Mouse (Mus musculus) lung, adult 2 months (tissue): ENCODE results near the gene Spocd1.

ENCODE experiments used
- CTCF ChIP-seq: fragments of 200-500 bp; IDR thresholded peaks from 2 replicates; pipeline ENCODE4 v1.5.1; 2011; ENCODE audit warnings: mild to moderate bottlenecking, low read length, control low read depth; ENCODE audit not compliant: insufficient read depth
- POLR2A ChIP-seq: fragments of 200-500 bp; IDR thresholded peaks from 2 replicates; pipeline ENCODE4 v1.6.1; 2011; ENCODE audit warnings: low read depth, mild to moderate bottlenecking, control low read depth, low read length, borderline replicate concordance; ENCODE audit errors: extremely low read depth

DNA sequence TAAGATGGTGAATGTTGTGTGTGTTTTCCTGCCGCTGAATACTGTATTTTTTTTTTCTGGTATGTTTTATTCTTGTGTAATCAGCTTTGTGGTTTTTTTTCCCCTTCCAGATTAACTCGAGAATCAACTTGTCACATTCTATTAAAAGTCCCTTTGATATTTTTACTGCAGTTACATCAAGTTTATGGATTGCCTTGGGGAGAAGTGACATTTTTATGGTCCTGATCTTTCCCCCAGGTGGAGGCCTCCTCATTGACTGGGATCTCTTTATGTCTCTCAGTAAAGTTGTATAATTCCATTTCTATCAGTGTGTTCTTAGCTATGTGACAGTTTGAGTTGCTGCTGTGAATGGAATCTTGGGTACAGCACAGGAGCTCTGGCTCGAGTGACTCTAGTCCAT is 20.2 kb upstream of the Spocd1 start:
- TF ChIP-seq CTCF (no peak), POLR2A (no peak)
